11 mouse cellular contexts compared by ENCODE assay signal in the genomic region with DNA sequence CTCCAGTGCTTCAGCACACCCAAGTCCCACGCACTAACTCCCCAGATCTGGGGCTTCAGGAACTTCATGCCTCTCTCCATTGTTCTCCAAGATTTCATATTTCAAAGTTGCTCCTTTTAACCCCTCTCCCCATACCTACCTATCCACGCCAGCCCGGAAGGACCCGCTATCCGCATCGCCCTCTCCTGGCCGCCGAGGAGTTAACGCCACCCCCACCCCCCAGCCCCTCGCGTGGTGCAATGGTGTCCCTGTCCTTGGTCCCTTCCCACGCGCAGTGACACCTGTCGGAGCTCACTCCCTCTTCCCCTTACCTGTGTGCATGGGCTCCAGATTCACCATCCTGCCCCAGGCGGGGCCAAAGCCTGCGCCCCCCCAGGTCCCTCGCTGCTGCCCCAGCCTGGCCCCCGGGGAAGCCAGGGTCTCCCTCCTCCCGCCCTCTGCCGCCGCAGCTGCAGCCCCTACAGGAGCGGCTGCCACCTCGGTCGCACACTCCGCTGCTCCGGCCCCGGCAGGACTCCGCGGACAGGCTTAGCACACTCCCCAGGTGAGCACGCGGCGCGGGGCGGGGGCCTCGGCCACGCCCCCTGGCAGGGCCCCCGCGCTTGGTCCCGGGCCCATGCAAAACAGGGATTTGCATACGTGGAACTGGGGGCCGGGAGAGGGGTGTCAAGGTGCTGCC. TPM values are rescaled to one million over a fixed set of nuclear protein-coding genes. Genes with fewer than 3 reads are reported as not detected.
DNase-seq lines count a peak whose midpoint lies in the region; ATAC-seq lines count a peak whose summit lies in the region.
"Had no signal": no experiment of that assay in that cellular context is flagged by ENCODE, and none has a peak within 500 bp of the region (broad histone marks: within the 10 kb centered on the region; RNA-seq: fewer than 3 reads in every experiment).

No protein-coding gene starts in this region.

- peak overlapping the region; percentile 41 for H3K4me3 ChIP-seq in kidney, embryonic 15.5 days (replicated peaks)
- H3K4me3 ChIP-seq in hindbrain, embryonic 14.5 days (replicated peaks; ENCODE audit: low read length): peak overlapping the region; percentile 22
- peak overlapping the region; percentile 26 for H3K4me3 ChIP-seq in midbrain, embryonic 15.5 days

- peak overlapping the region; percentile 74 for H3K4me2 ChIP-seq in kidney, embryonic 15.5 days
- H3K4me2 ChIP-seq in hindbrain, embryonic 14.5 days (replicated peaks): peak overlapping the region; percentile 46
- H3K4me2 ChIP-seq in midbrain, embryonic 15.5 days: peak overlapping the region; percentile 52

- H3K36me3 ChIP-seq in kidney, embryonic 15.5 days: no peaks in the 10 kb centered on the region
- no peaks in the 10 kb centered on the region for H3K36me3 ChIP-seq in hindbrain, embryonic 14.5 days (replicated peaks; ENCODE audit: control insufficient read depth, insufficient read depth)
- no peaks in the 10 kb centered on the region for H3K36me3 ChIP-seq in midbrain, embryonic 15.5 days (replicated peaks)

- H3K27ac ChIP-seq in kidney, embryonic 15.5 days: no peak overlapping the region
- H3K27ac ChIP-seq in hindbrain, embryonic 14.5 days: no peak overlapping the region
- no peak overlapping the region for H3K27ac ChIP-seq in midbrain, embryonic 15.5 days

- peaks cover 25% of the 10 kb centered on the region for H3K4me1 ChIP-seq in kidney, embryonic 15.5 days
- peaks cover 10% of the 10 kb centered on the region for H3K4me1 ChIP-seq in hindbrain, embryonic 14.5 days (replicated peaks; ENCODE audit: control insufficient read depth, insufficient read depth, low read length)
- peaks cover 17% of the 10 kb centered on the region for H3K4me1 ChIP-seq in midbrain, embryonic 15.5 days

- ATAC-seq in kidney, embryonic 15.5 days (replicated peaks; ENCODE audit: low FRiP score): peak; percentile 39; the same call in 1 of the 2 replicates
- ATAC-seq in common myeloid progenitor, adult 5-6 weeks (replicated peaks; ENCODE audit: low read depth, poor library complexity, severe bottlenecking): 0 out of 2 replicates have a peak, but pooled peaks have one; percentile 15
- ATAC-seq in hindbrain, embryonic 14.5 days (ENCODE audit: low FRiP score): no peak
- ATAC-seq in midbrain, embryonic 15.5 days (replicated peaks): no peak

- H3K9ac ChIP-seq in kidney, embryonic 15.5 days: peak overlapping the region; percentile 23; the same call in 1 of the 2 replicates
- H3K9ac ChIP-seq in hindbrain, embryonic 14.5 days: no peak overlapping the region
- H3K9ac ChIP-seq in midbrain, embryonic 15.5 days: no peak overlapping the region

- peaks cover 66% of the 10 kb centered on the region for H3K27me3 ChIP-seq in kidney, embryonic 15.5 days
- H3K27me3 ChIP-seq in hindbrain, embryonic 14.5 days (ENCODE audit: control insufficient read depth, insufficient read depth, low read length): peaks cover 28% of the 10 kb centered on the region
- peaks cover 37% of the 10 kb centered on the region for H3K27me3 ChIP-seq in midbrain, embryonic 15.5 days (replicated peaks)

- no peak for DNase-seq in kidney, postnatal 14 days
- no peak for DNase-seq in hindbrain, embryonic 14.5 days (ENCODE audit: low spot score)
- DNase-seq in natural killer cell, adult 2 months (ENCODE audit: low spot score in 2 of 2): no peak
- DNase-seq in left cerebral cortex, postnatal 36 days (ENCODE audit: low spot score in 2 of 2): no peak
- DNase-seq in frontal cortex, postnatal 14 days (ENCODE audit: low spot score in 2 of 2): no peak
- DNase-seq: thymus, postnatal 14 days had no signal

- WGBS in kidney, embryonic 15.5 days: 1% methylated on average over 40 of the region's 41 CpGs
- 2% methylated on average over 35 of the region's 41 CpGs for WGBS in hindbrain, embryonic 14.5 days
- 2% methylated on average over 37 of the region's 41 CpGs for WGBS in midbrain, embryonic 15.5 days

- intact Hi-C loops in left cerebral cortex, postnatal 36 days (cut with DNase I): no loop called here

- H3K9me3 ChIP-seq in kidney, embryonic 15.5 days (replicated peaks): no peaks in the 10 kb centered on the region
- no peaks in the 10 kb centered on the region for H3K9me3 ChIP-seq in hindbrain, embryonic 14.5 days (ENCODE audit: control insufficient read depth, low read length)
- H3K9me3 ChIP-seq in midbrain, embryonic 15.5 days: no peaks in the 10 kb centered on the region

RNA-seq across cellular contexts. Expression of a gene that starts 4.7 kb away (rescaled TPM):
- 0.17 TPM in 1 of 2 replicates, not detected in the other for polyA plus RNA-seq in kidney, embryonic 15.5 days (2015; fragmentation: Nextera tagmentation; extraction: Ambion mirVana)
- not detected in 2 replicates for total RNA-seq in common myeloid progenitor, adult 5-6 weeks (2017)
- polyA plus RNA-seq in hindbrain, embryonic 14.5 days (2014; fragmentation: Nextera tagmentation; extraction: Ambion mirVana): not detected in 2 replicates
- polyA plus RNA-seq in midbrain, embryonic 15.5 days (2015; fragmentation: Nextera tagmentation; extraction: Ambion mirVana): 0.08 and 0.14 TPM in 2 replicates
- total RNA-seq in left cerebral cortex, postnatal 36 days (2021): under 1 TPM in 1 of 2 experiments, not detected in 1; 0.29 TPM
- total RNA-seq: hematopoietic stem cell, adult 5-6 weeks; MEL had no signal

RNA-seq across cellular contexts. Expression of a gene that starts 34.2 kb away (rescaled TPM):
- 53.9 and 59.5 TPM in 2 replicates for polyA plus RNA-seq in kidney, embryonic 15.5 days (2015; fragmentation: Nextera tagmentation; extraction: Ambion mirVana)
- total RNA-seq in common myeloid progenitor, adult 5-6 weeks (2017): 6.4 and 11.6 TPM in 2 replicates
- 7.9 and 9.6 TPM in 2 replicates for polyA plus RNA-seq in hindbrain, embryonic 14.5 days (2014; fragmentation: Nextera tagmentation; extraction: Ambion mirVana)
- 5.1 and 6.4 TPM in 2 replicates for polyA plus RNA-seq in midbrain, embryonic 15.5 days (2015; fragmentation: Nextera tagmentation; extraction: Ambion mirVana)
- total RNA-seq in left cerebral cortex, postnatal 36 days (2021): 10 to 100 TPM; 15.0 to 17.4 TPM

Comparison
In these comparisons a context has a peak if more than half of its experiments do, and no peak if none do; other contexts are left out.
1. ATAC-seq: peak in kidney, embryonic 15.5 days (single experiment) and common myeloid progenitor, adult 5-6 weeks (single experiment); none in hindbrain, embryonic 14.5 days (single experiment) and midbrain, embryonic 15.5 days (single experiment).
2. Peak in every context shown above with its lines, with median percentiles within 50 percentile points of each other: H3K4me2 ChIP-seq and H3K4me3 ChIP-seq.